Mouse (Mus musculus): ENCODE data around the gene Dcun1d4.

DNA sequence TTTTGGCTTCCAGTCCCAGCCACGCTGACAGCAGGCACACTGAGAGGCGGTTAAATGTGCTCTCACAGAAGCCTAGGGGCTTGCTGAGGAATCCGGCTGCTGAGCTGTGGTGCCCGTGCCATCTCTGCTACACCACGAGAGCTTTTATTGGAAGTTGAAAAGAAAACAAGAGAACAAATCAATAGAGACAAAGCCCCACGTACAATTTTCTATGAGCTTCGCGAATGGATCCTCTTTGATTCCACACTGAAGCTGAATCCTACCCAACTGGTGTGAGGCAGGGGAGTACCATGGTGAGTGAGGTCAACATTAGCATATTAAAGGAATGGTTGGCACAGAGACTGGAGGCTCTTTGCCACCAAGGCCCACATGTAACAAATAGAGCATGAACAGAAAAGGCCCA lies 120.6 kb downstream of the Dcun1d4 start:
- TF ChIP-seq GATA1 (IDR thresholded peaks at IDR 0.05; ENCODE audit: low read length): no peak
- TF ChIP-seq TAL1 (IDR thresholded peaks at IDR 0.05; ENCODE audit: low read length): no peak

All from erythroblast, embryonic 14.5 days (primary cell).